Mouse (Mus musculus) C2C12 (cell line): ENCODE results near the gene Lyrm7. TPM values are rescaled to one million over a fixed set of nuclear protein-coding genes. Genes with fewer than 3 reads are reported as not detected.
A peak's percentile ranks its signal among the peaks of the same experiment; 100 is the strongest.
"Not testable (repeated sequence)": the region's sequence is repeated elsewhere in the genome, so short reads cannot be mapped to it uniquely, and the experiment has no call there.

Experiments
- H3K27me3 ChIP-seq: one replicate; pipeline ENCODE4 v1.6.1; 2011; ENCODE audit not compliant: control insufficient read depth, insufficient read depth, insufficient read length
- H3K36me3 ChIP-seq: one replicate; pipeline ENCODE4 v1.6.1; 2011; ENCODE audit not compliant: control insufficient read depth, insufficient read depth
- H3K4me3 ChIP-seq: one replicate; pipeline ENCODE4 v1.5.1; 2011; ENCODE audit warnings: mild to moderate bottlenecking, control low read depth; ENCODE audit not compliant: poor library complexity, insufficient read depth, severe bottlenecking
- H3K79me2 ChIP-seq: one replicate; pipeline ENCODE4 v1.6.1; 2011; ENCODE audit not compliant: control insufficient read depth, insufficient read depth
- H3K79me3 ChIP-seq: one replicate; pipeline ENCODE4 v1.6.1; 2011; ENCODE audit warnings: low read depth, control low read depth
- H3ac ChIP-seq: one replicate; pipeline ENCODE3; 2011; ENCODE audit warnings: low read depth; ENCODE audit not compliant: control insufficient read depth, insufficient read length
- CEBPB ChIP-seq: IDR thresholded peaks from one replicate; pipeline ENCODE4 v1.6.1; 2011; ENCODE audit warnings: low read depth, mild to moderate bottlenecking, control low read depth, moderate library complexity
- CTCF ChIP-seq: IDR thresholded peaks from one replicate; pipeline ENCODE4 v1.5.1; 2011; ENCODE audit not compliant: control insufficient read depth, insufficient read depth, insufficient read length
- FOSL1 ChIP-seq: IDR thresholded peaks from one replicate; pipeline ENCODE4 v1.8.0; 2011; ENCODE audit warnings: mild to moderate bottlenecking, low read length; ENCODE audit not compliant: poor library complexity, insufficient read depth, severe bottlenecking
- MAX ChIP-seq: IDR thresholded peaks from one replicate; pipeline ENCODE4 v1.6.1; 2011; ENCODE audit warnings: mild to moderate bottlenecking, control low read depth
- MYOD1 ChIP-seq: IDR thresholded peaks from one replicate; pipeline ENCODE4 v1.6.1; 2011; ENCODE audit warnings: low read depth; ENCODE audit not compliant: control insufficient read depth, insufficient read length
- MYOG ChIP-seq: IDR thresholded peaks from one replicate; pipeline ENCODE4 v1.6.1; 2011; ENCODE audit not compliant: control insufficient read depth, insufficient read length; ENCODE audit errors: extremely low read depth
- USF1 ChIP-seq: IDR thresholded peaks from one replicate; pipeline ENCODE4 v1.6.1; 2011; ENCODE audit warnings: low read depth, mild to moderate bottlenecking, control low read depth, moderate library complexity
- polyA plus RNA-seq: library from polyadenylated mRNA; unstranded; fragments of >200 nt; fragmentation: generic; extraction: Trizol; gene quantifications from one replicate; pipeline ENCODE4 v1.2.1, GENCODE M21; 2012; ENCODE audit warnings: missing spikeins

Gene Lyrm7
- polyA plus RNA-seq, 1 experiment = 0.25 TPM

- H3ac ChIP-seq = no peak overlapping the region
- peaks cover under 1% of the 10 kb centered on the region for H3K79me3 ChIP-seq
- peaks cover 6% of the 10 kb centered on the region for H3K79me2 ChIP-seq
- TF ChIP-seq CEBPB (no peak), CTCF (no peak), MAX (no peak), USF1 (no peak), MYOD1 (no peak), FOSL1 (no peak), MYOG (no peak)
- no peak overlapping the region for H3K4me3 ChIP-seq
- no peaks in the 10 kb centered on the region for H3K27me3 ChIP-seq
- no peaks in the 10 kb centered on the region for H3K36me3 ChIP-seq
Observed at GRCm38 (mm10) chr11:54861471-54862420, 1.0 kb upstream of the Lyrm7 start.

GRCm38 (mm10) chr11:54859322-54860165 lies 1.2 kb downstream of the Lyrm7 start:
- no peaks in the 10 kb centered on the region for H3K79me2 ChIP-seq
- peak overlapping the region; percentile 91 for H3ac ChIP-seq
- H3K27me3 ChIP-seq = no peaks in the 10 kb centered on the region
- TF ChIP-seq MYOD1 = no peak
- TF ChIP-seq MAX = peak; percentile 47
- TF ChIP-seq MYOG = no peak
- TF ChIP-seq CTCF = no peak
- H3K79me3 ChIP-seq = no peaks in the 10 kb centered on the region
- peak overlapping the region; percentile 48 for H3K4me3 ChIP-seq
- no peaks in the 10 kb centered on the region for H3K36me3 ChIP-seq

- H3K36me3 ChIP-seq, H3K79me2 ChIP-seq, H3K79me3 ChIP-seq, H3ac ChIP-seq, H3K4me3 ChIP-seq, H3K27me3 ChIP-seq: not testable (repeated sequence)
Observed at GRCm38 (mm10) chr11:54858880-54859279, 1.8 kb downstream of the Lyrm7 start.

- no peak for TF ChIP-seq MYOG
- no peak for TF ChIP-seq MAX
- TF ChIP-seq CTCF = no peak
- no peak for TF ChIP-seq FOSL1
- no peak for TF ChIP-seq MYOD1
- no peak for TF ChIP-seq USF1
- no peak for TF ChIP-seq CEBPB
- Histone ChIP-seq H3K36me3 (no peaks in the 10 kb centered on the region), H3K79me2 (no peaks in the 10 kb centered on the region), H3K79me3 (no peaks in the 10 kb centered on the region), H3K27me3 (no peaks in the 10 kb centered on the region), H3ac (no peak overlapping the region), H3K4me3 (no peak overlapping the region)
Observed at GRCm38 (mm10) chr11:54851656-54852055, 9.1 kb downstream of the Lyrm7 start.

GRCm38 (mm10) chr11:54849961-54850758 lies 10.6 kb downstream of the Lyrm7 start:
- Histone ChIP-seq H3ac (no peak overlapping the region), H3K79me3 (no peaks in the 10 kb centered on the region), H3K4me3 (no peak overlapping the region), H3K27me3 (no peaks in the 10 kb centered on the region), H3K79me2 (no peaks in the 10 kb centered on the region), H3K36me3 (no peaks in the 10 kb centered on the region)
- TF ChIP-seq MYOG (no peak), USF1 (peak; percentile 69), CEBPB (no peak), FOSL1 (no peak), CTCF (no peak), MYOD1 (no peak)
